Mouse (Mus musculus) lung, embryonic 14.5 days (tissue): ENCODE results near the gene Cep63. TPM values are rescaled to one million over a fixed set of nuclear protein-coding genes. Genes with fewer than 3 reads are reported as not detected.

ENCODE experiments used
- ATAC-seq: fragments of 200-750 bp; cut with Nextera tagmentation; 2 replicates; pipeline ENCODE4 v1.8.0; 2017; ENCODE audit warnings: mild to moderate bottlenecking, moderate TSS enrichment, moderate library complexity; ENCODE audit not compliant: insufficient read depth
- DNase-seq: peaks from one replicate; pipeline ENCODE4 v3.0.0-alpha.2; 2015
- H3K27ac ChIP-seq: fragments of 300-500 bp; sonication (generic); 2 replicates; pipeline ENCODE4 v1.5.1; 2014; ENCODE audit warnings: low read depth, mild to moderate bottlenecking, moderate library complexity
- H3K27me3 ChIP-seq: fragments of 300-500 bp; sonication (generic); 2 replicates; pipeline ENCODE4 v1.6.1; 2014; ENCODE audit warnings: low read length, control low read depth; ENCODE audit not compliant: insufficient read depth
- H3K36me3 ChIP-seq: fragments of 300-500 bp; sonication (generic); 2 replicates; pipeline ENCODE4 v1.6.1; 2014; ENCODE audit warnings: control low read depth; ENCODE audit not compliant: insufficient read depth
- H3K4me1 ChIP-seq: fragments of 300-500 bp; sonication (generic); 2 replicates; pipeline ENCODE4 v1.6.1; 2014; ENCODE audit warnings: antibody characterized with exemption, control low read depth; ENCODE audit not compliant: insufficient read depth
- H3K4me2 ChIP-seq: fragments of 300-500 bp; sonication (generic); 2 replicates; pipeline ENCODE4 v1.6.1; 2014; ENCODE audit warnings: mild to moderate bottlenecking
- H3K4me3 ChIP-seq: fragments of 300-500 bp; sonication (generic); 2 replicates; pipeline ENCODE4 v1.5.1; 2014; ENCODE audit warnings: low read depth, low read length
- H3K9ac ChIP-seq: fragments of 300-500 bp; sonication (generic); 2 replicates; pipeline ENCODE4 v1.6.1; 2014
- H3K9me3 ChIP-seq: fragments of 300-500 bp; sonication (generic); 2 replicates; pipeline ENCODE4 v1.6.1; 2016; ENCODE audit warnings: low read depth, low read length, control low read depth
- CTCF ChIP-seq: IDR thresholded peaks from 2 replicates; pipeline ENCODE4 v1.5.1; 2016; ENCODE audit warnings: antibody characterized with exemption, low read depth
- WGBS: fragments of 180-500 bp; shearing (Covaris S2); extraction: QIAGEN DNeasy Blood & Tissue Kit; methylation state at CpG from one replicate; pipeline ENCODE4 v1.1.7; 2014; 5-methylcytosine and 5-hydroxymethylcytosine counted together
- polyA plus RNA-seq: library from polyadenylated mRNA; unstranded; fragments of >200 nt; fragmentation: Nextera tagmentation; extraction: Ambion mirVana; gene quantifications from 2 replicates; pipeline ENCODE4 v1.2.1, GENCODE M21; 2014

Cep63 gene
- polyA plus RNA-seq, 1 experiment from 2014 or later: 44.2 TPM

GRCm38 (mm10) chr9:102541666-102542065 lies 84.7 kb downstream of the Cep63 start:
- DNase-seq (no peak), ATAC-seq (no peak)
- TF ChIP-seq CTCF: no peak
- Histone ChIP-seq H3K9me3 (no peaks in the 10 kb centered on the region), H3K4me3 (no peak overlapping the region), H3K27me3 (no peaks in the 10 kb centered on the region), H3K4me2 (no peak overlapping the region), H3K9ac (no peak overlapping the region), H3K27ac (no peak overlapping the region), H3K4me1 (peaks cover 3% of the 10 kb centered on the region), H3K36me3 (no peaks in the 10 kb centered on the region)
- WGBS: 85% methylated on average over 10 of the region's 10 CpGs

- H3K9ac ChIP-seq: no peak overlapping the region
- H3K4me2 ChIP-seq: no peak overlapping the region
- no peaks in the 10 kb centered on the region for H3K9me3 ChIP-seq
- no peak overlapping the region for H3K27ac ChIP-seq
- 52% methylated on average over 7 of the region's 7 CpGs for WGBS
- H3K4me1 ChIP-seq: peaks cover 3% of the 10 kb centered on the region
- no peak for DNase-seq
- no peak for ATAC-seq
- no peaks in the 10 kb centered on the region for H3K27me3 ChIP-seq
- TF ChIP-seq CTCF: no peak
- no peaks in the 10 kb centered on the region for H3K36me3 ChIP-seq
- no peak overlapping the region for H3K4me3 ChIP-seq
These were observed 86.6 kb downstream of the Cep63 start for GRCm38 (mm10) chr9:102539699-102540098.

- no peak for ATAC-seq
These were observed 89.4 kb downstream of the Cep63 start for GRCm38 (mm10) chr9:102536968-102537367.

More at GRCm38 (mm10) chr9:102536968-102537367, 89.4 kb downstream of the Cep63 start:
- Histone ChIP-seq H3K4me2 (no peak overlapping the region), H3K4me3 (no peak overlapping the region), H3K4me1 (no peaks in the 10 kb centered on the region), H3K36me3 (no peaks in the 10 kb centered on the region), H3K27ac (no peak overlapping the region), H3K9me3 (no peaks in the 10 kb centered on the region), H3K27me3 (no peaks in the 10 kb centered on the region), H3K9ac (no peak overlapping the region)
- TF ChIP-seq CTCF: no peak
- no peak for DNase-seq
- 82% methylated on average over 4 of the region's 4 CpGs for WGBS

Other genes starting within 250 kb of the Cep63 start
- 0.30 and 0.32 TPM in 2 replicates for gene Ky, start 120.8 kb downstream of the Cep63 start, polyA plus RNA-seq
- gene Anapc13, start 238 bp downstream of the Cep63 start, polyA plus RNA-seq: 166 and 188 TPM in 2 replicates
- gene Amotl2, start 90.1 kb upstream of the Cep63 start, polyA plus RNA-seq: 40.3 and 49.4 TPM in 2 replicates
- gene Ryk, start 208.4 kb upstream of the Cep63 start, polyA plus RNA-seq: 33.4 and 35.1 TPM in 2 replicates